Mouse (Mus musculus): ENCODE measurements around the gene Vasp. TPM values are rescaled to one million over a fixed set of nuclear protein-coding genes. Genes with fewer than 3 reads are reported as not detected.

The Vasp gene
- 32.7 and 35.3 TPM in 2 replicates for polyA plus RNA-seq (2014; fragmentation: Nextera tagmentation; extraction: Ambion mirVana)

- ATAC-seq (ENCODE audit: low FRiP score) (peak; percentile 75), DNase-seq (ENCODE audit: low spot score) (peak; percentile 92)
- H3K9me3 ChIP-seq (ENCODE audit: control insufficient read depth, low read length), result no peaks in the 10 kb centered on the region
- H3K4me1 ChIP-seq (replicated peaks; ENCODE audit: control insufficient read depth, insufficient read depth, low read length), result peaks cover 21% of the 10 kb centered on the region
- peak within 1 kb of the TSS; percentile 89 for H3K4me2 ChIP-seq (replicated peaks)
- peak within 1 kb of the TSS; percentile 86 for H3K27ac ChIP-seq
- under 1% methylated on average over 60 of the region's 62 CpGs for WGBS
- H3K9ac ChIP-seq, result peak within 1 kb of the TSS; percentile 86
- H3K27me3 ChIP-seq (ENCODE audit: control insufficient read depth, insufficient read depth, low read length), result no peaks in the 10 kb centered on the region
- peak within 1 kb of the TSS; percentile 73 for H3K4me3 ChIP-seq (replicated peaks; ENCODE audit: low read length)
- 0 out of 2 replicates have a peak, but pooled peaks cover 11% of the 10 kb centered on the region for H3K36me3 ChIP-seq (replicated peaks; ENCODE audit: control insufficient read depth, insufficient read depth)
Observed at GRCm38 (mm10) chr7:19271238-19272172, at the start of gene Vasp. Vasp (minus strand) TSS chr7:19271817.

GRCm38 (mm10) chr7:19320637-19321036, 49.0 kb upstream of the Vasp start:
- 46% methylated on average over 7 of the region's 7 CpGs for WGBS
- no peak overlapping the region for H3K27ac ChIP-seq
- H3K4me1 ChIP-seq (replicated peaks; ENCODE audit: control insufficient read depth, insufficient read depth, low read length), result peaks cover 10% of the 10 kb centered on the region
- no peaks in the 10 kb centered on the region for H3K9me3 ChIP-seq (ENCODE audit: control insufficient read depth, low read length)
- no peaks in the 10 kb centered on the region for H3K36me3 ChIP-seq (replicated peaks; ENCODE audit: control insufficient read depth, insufficient read depth)
- H3K27me3 ChIP-seq (ENCODE audit: control insufficient read depth, insufficient read depth, low read length), result no peaks in the 10 kb centered on the region
- DNase-seq (ENCODE audit: low spot score), result no peak
- H3K4me3 ChIP-seq (replicated peaks; ENCODE audit: low read length), result peak overlapping the region; percentile 45; the same call in 1 of the 2 replicates
- no peak for ATAC-seq (ENCODE audit: low FRiP score)
- H3K9ac ChIP-seq, result 0 out of 2 replicates have a peak overlapping the region, but pooled peaks have one; percentile 63
- H3K4me2 ChIP-seq (replicated peaks), result peak overlapping the region; percentile 89

GRCm38 (mm10) chr7:19319906-19320305, 48.3 kb upstream of the Vasp start:
- peak overlapping the region; percentile 45 for H3K4me3 ChIP-seq (replicated peaks; ENCODE audit: low read length)
- H3K4me2 ChIP-seq (replicated peaks), result peak overlapping the region; percentile 89
- under 1% methylated on average over 41 of the region's 41 CpGs for WGBS
- no peaks in the 10 kb centered on the region for H3K36me3 ChIP-seq (replicated peaks; ENCODE audit: control insufficient read depth, insufficient read depth)
- H3K27me3 ChIP-seq (ENCODE audit: control insufficient read depth, insufficient read depth, low read length), result no peaks in the 10 kb centered on the region
- DNase-seq (ENCODE audit: low spot score), result peak; percentile 99
- no peak overlapping the region for H3K27ac ChIP-seq
- H3K9ac ChIP-seq, result peak overlapping the region; percentile 63
- ATAC-seq (ENCODE audit: low FRiP score), result peak; percentile 92
- H3K9me3 ChIP-seq (ENCODE audit: control insufficient read depth, low read length), result no peaks in the 10 kb centered on the region
- H3K4me1 ChIP-seq (replicated peaks; ENCODE audit: control insufficient read depth, insufficient read depth, low read length), result peaks cover 10% of the 10 kb centered on the region

GRCm38 (mm10) chr7:19319458-19319857, 47.8 kb upstream of the Vasp start:
- H3K4me2 ChIP-seq (replicated peaks), result peak overlapping the region; percentile 89
- 21% methylated on average over 9 of the region's 9 CpGs for WGBS
- H3K36me3 ChIP-seq (replicated peaks; ENCODE audit: control insufficient read depth, insufficient read depth), result no peaks in the 10 kb centered on the region
- H3K27ac ChIP-seq, result no peak overlapping the region
- no peaks in the 10 kb centered on the region for H3K9me3 ChIP-seq (ENCODE audit: control insufficient read depth, low read length)
- peak overlapping the region; percentile 45 for H3K4me3 ChIP-seq (replicated peaks; ENCODE audit: low read length)
- DNase-seq (ENCODE audit: low spot score) (peak; percentile 29), ATAC-seq (ENCODE audit: low FRiP score) (peak; percentile 66)
- no peaks in the 10 kb centered on the region for H3K27me3 ChIP-seq (ENCODE audit: control insufficient read depth, insufficient read depth, low read length)
- peaks cover 10% of the 10 kb centered on the region for H3K4me1 ChIP-seq (replicated peaks; ENCODE audit: control insufficient read depth, insufficient read depth, low read length)
- peak overlapping the region; percentile 63 for H3K9ac ChIP-seq

GRCm38 (mm10) chr7:19318676-19319075, 47.1 kb upstream of the Vasp start:
- 82% methylated on average over 7 of the region's 7 CpGs for WGBS
- ATAC-seq (ENCODE audit: low FRiP score) (no peak), DNase-seq (ENCODE audit: low spot score) (no peak)
- Histone ChIP-seq H3K27ac (no peak overlapping the region), H3K4me3 (replicated peaks; ENCODE audit: low read length) (no peak overlapping the region), H3K9me3 (ENCODE audit: control insufficient read depth, low read length) (no peaks in the 10 kb centered on the region), H3K36me3 (replicated peaks; ENCODE audit: control insufficient read depth, insufficient read depth) (no peaks in the 10 kb centered on the region), H3K9ac (no peak overlapping the region), H3K27me3 (ENCODE audit: control insufficient read depth, insufficient read depth, low read length) (no peaks in the 10 kb centered on the region), H3K4me1 (replicated peaks; ENCODE audit: control insufficient read depth, insufficient read depth, low read length) (peaks cover 10% of the 10 kb centered on the region), H3K4me2 (replicated peaks) (no peak overlapping the region)

- Histone ChIP-seq H3K4me1 (replicated peaks; ENCODE audit: control insufficient read depth, insufficient read depth, low read length) (peaks cover 10% of the 10 kb centered on the region), H3K9ac (no peak overlapping the region), H3K27me3 (ENCODE audit: control insufficient read depth, insufficient read depth, low read length) (no peaks in the 10 kb centered on the region), H3K4me3 (replicated peaks; ENCODE audit: low read length) (no peak overlapping the region), H3K27ac (no peak overlapping the region), H3K9me3 (ENCODE audit: control insufficient read depth, low read length) (no peaks in the 10 kb centered on the region), H3K36me3 (replicated peaks; ENCODE audit: control insufficient read depth, insufficient read depth) (no peaks in the 10 kb centered on the region), H3K4me2 (replicated peaks) (no peak overlapping the region)
- no peak for ATAC-seq (ENCODE audit: low FRiP score)
- WGBS, result 82% methylated on average over 2 of the region's 2 CpGs
- no peak for DNase-seq (ENCODE audit: low spot score)
Observed at GRCm38 (mm10) chr7:19318201-19318600, 46.6 kb upstream of the Vasp start.

- 36% methylated on average over 14 of the region's 14 CpGs for WGBS
- ATAC-seq (ENCODE audit: low FRiP score), result no peak
- no peak overlapping the region for H3K4me3 ChIP-seq (replicated peaks; ENCODE audit: low read length)
- H3K4me2 ChIP-seq (replicated peaks), result no peak overlapping the region
- no peak overlapping the region for H3K9ac ChIP-seq
- no peak overlapping the region for H3K27ac ChIP-seq
- H3K27me3 ChIP-seq (ENCODE audit: control insufficient read depth, insufficient read depth, low read length), result no peaks in the 10 kb centered on the region
- no peaks in the 10 kb centered on the region for H3K36me3 ChIP-seq (replicated peaks; ENCODE audit: control insufficient read depth, insufficient read depth)
- H3K4me1 ChIP-seq (replicated peaks; ENCODE audit: control insufficient read depth, insufficient read depth, low read length), result peaks cover 10% of the 10 kb centered on the region
- DNase-seq (ENCODE audit: low spot score), result no peak
- H3K9me3 ChIP-seq (ENCODE audit: control insufficient read depth, low read length), result no peaks in the 10 kb centered on the region
Observed at GRCm38 (mm10) chr7:19316451-19317161, 45.0 kb upstream of the Vasp start.

GRCm38 (mm10) chr7:19314033-19314432, 42.4 kb upstream of the Vasp start:
- Histone ChIP-seq H3K4me2 (replicated peaks) (no peak overlapping the region), H3K4me1 (replicated peaks; ENCODE audit: control insufficient read depth, insufficient read depth, low read length) (peaks cover 6% of the 10 kb centered on the region), H3K36me3 (replicated peaks; ENCODE audit: control insufficient read depth, insufficient read depth) (no peaks in the 10 kb centered on the region), H3K9ac (no peak overlapping the region), H3K4me3 (replicated peaks; ENCODE audit: low read length) (no peak overlapping the region), H3K27ac (no peak overlapping the region), H3K27me3 (ENCODE audit: control insufficient read depth, insufficient read depth, low read length) (no peaks in the 10 kb centered on the region), H3K9me3 (ENCODE audit: control insufficient read depth, low read length) (no peaks in the 10 kb centered on the region)
- WGBS, result 54% methylated on average over 5 of the region's 5 CpGs
- no peak for DNase-seq (ENCODE audit: low spot score)
- no peak for ATAC-seq (ENCODE audit: low FRiP score)

- H3K9me3 ChIP-seq (ENCODE audit: control insufficient read depth, low read length), result no peaks in the 10 kb centered on the region
- no peaks in the 10 kb centered on the region for H3K36me3 ChIP-seq (replicated peaks; ENCODE audit: control insufficient read depth, insufficient read depth)
- H3K4me1 ChIP-seq (replicated peaks; ENCODE audit: control insufficient read depth, insufficient read depth, low read length), result peaks cover 15% of the 10 kb centered on the region
- no peak overlapping the region for H3K4me3 ChIP-seq (replicated peaks; ENCODE audit: low read length)
- no peak for ATAC-seq (ENCODE audit: low FRiP score)
- no peak overlapping the region for H3K9ac ChIP-seq
- WGBS, result 39% methylated on average over 4 of the region's 4 CpGs
- no peak for DNase-seq (ENCODE audit: low spot score)
- peaks cover 5% of the 10 kb centered on the region for H3K27me3 ChIP-seq (ENCODE audit: control insufficient read depth, insufficient read depth, low read length)
- no peak overlapping the region for H3K27ac ChIP-seq
- no peak overlapping the region for H3K4me2 ChIP-seq (replicated peaks)
Observed at GRCm38 (mm10) chr7:19311991-19312390, 40.4 kb upstream of the Vasp start.

Measured in hindbrain, embryonic 14.5 days (tissue).